Mouse (Mus musculus): ENCODE measurements around the gene Otx1.

Otx1 gene

GRCm38 (mm10) chr11:21999396-22000315 lies 3.0 kb downstream of the Otx1 start:
- no peak for DNase-seq (ENCODE audit: low spot score in 2 of 2)

- peak in 1 of 2 experiments; percentile 15 for DNase-seq (ENCODE audit: low spot score in 2 of 2)
Observed at GRCm38 (mm10) chr11:21998141-21999047, 4.3 kb downstream of the Otx1 start.

GRCm38 (mm10) chr11:21997561-21998140 lies 5.0 kb downstream of the Otx1 start:
- peak in 1 of 2 experiments; percentile 9 for DNase-seq (ENCODE audit: low spot score in 2 of 2)

GRCm38 (mm10) chr11:21996661-21997560 lies 5.8 kb downstream of the Otx1 start:
- DNase-seq (ENCODE audit: low spot score in 2 of 2): peak in 1 of 2 experiments; percentile 59

GRCm38 (mm10) chr11:21996325-21996647 lies 6.4 kb downstream of the Otx1 start:
- DNase-seq (ENCODE audit: low spot score in 2 of 2): no peak

- DNase-seq (ENCODE audit: low spot score in 2 of 2): peak in 1 of 2 experiments; percentile 19
Observed at GRCm38 (mm10) chr11:21995534-21996324, 7.0 kb downstream of the Otx1 start.

GRCm38 (mm10) chr11:21994377-21995370 lies 8.0 kb downstream of the Otx1 start:
- DNase-seq (ENCODE audit: low spot score in 2 of 2): peak in 1 of 2 experiments; percentile 10

- DNase-seq (ENCODE audit: low spot score in 2 of 2): peak in 1 of 2 experiments; percentile 40
Observed at GRCm38 (mm10) chr11:21993597-21994376, 8.9 kb downstream of the Otx1 start.

- peak in 1 of 2 experiments; percentile 26 for DNase-seq (ENCODE audit: low spot score in 2 of 2)
Observed at GRCm38 (mm10) chr11:21992761-21993596, 9.7 kb downstream of the Otx1 start.

GRCm38 (mm10) chr11:21988398-21988946 lies 14.2 kb downstream of the Otx1 start:
- DNase-seq (ENCODE audit: low spot score in 2 of 2): no peak

GRCm38 (mm10) chr11:21985118-21985517 lies 17.6 kb downstream of the Otx1 start:
- no peak for DNase-seq (ENCODE audit: low spot score in 2 of 2)

GRCm38 (mm10) chr11:21974005-21974531 lies 28.6 kb downstream of the Otx1 start:
- DNase-seq (ENCODE audit: low spot score in 2 of 2): no peak

- DNase-seq (ENCODE audit: low spot score in 2 of 2): no peak
Observed at GRCm38 (mm10) chr11:21973597-21973996, 29.1 kb downstream of the Otx1 start.

GRCm38 (mm10) chr11:21968922-21969321 lies 33.8 kb downstream of the Otx1 start:
- DNase-seq (ENCODE audit: low spot score in 2 of 2): no peak

GRCm38 (mm10) chr11:21955167-21955566 lies 47.5 kb downstream of the Otx1 start:
- no peak for DNase-seq (ENCODE audit: low spot score in 2 of 2)

GRCm38 (mm10) chr11:21951657-21952237 lies 51.0 kb downstream of the Otx1 start:
- DNase-seq (ENCODE audit: low spot score in 2 of 2): no peak
